Mouse (Mus musculus): ENCODE measurements around the gene Abhd12. TPM values are rescaled to one million over a fixed set of nuclear protein-coding genes. Genes with fewer than 3 reads are reported as not detected.

Abhd12 gene
- polyA plus RNA-seq, 1 experiment from 2014 or later: 65.8 TPM

DNA sequence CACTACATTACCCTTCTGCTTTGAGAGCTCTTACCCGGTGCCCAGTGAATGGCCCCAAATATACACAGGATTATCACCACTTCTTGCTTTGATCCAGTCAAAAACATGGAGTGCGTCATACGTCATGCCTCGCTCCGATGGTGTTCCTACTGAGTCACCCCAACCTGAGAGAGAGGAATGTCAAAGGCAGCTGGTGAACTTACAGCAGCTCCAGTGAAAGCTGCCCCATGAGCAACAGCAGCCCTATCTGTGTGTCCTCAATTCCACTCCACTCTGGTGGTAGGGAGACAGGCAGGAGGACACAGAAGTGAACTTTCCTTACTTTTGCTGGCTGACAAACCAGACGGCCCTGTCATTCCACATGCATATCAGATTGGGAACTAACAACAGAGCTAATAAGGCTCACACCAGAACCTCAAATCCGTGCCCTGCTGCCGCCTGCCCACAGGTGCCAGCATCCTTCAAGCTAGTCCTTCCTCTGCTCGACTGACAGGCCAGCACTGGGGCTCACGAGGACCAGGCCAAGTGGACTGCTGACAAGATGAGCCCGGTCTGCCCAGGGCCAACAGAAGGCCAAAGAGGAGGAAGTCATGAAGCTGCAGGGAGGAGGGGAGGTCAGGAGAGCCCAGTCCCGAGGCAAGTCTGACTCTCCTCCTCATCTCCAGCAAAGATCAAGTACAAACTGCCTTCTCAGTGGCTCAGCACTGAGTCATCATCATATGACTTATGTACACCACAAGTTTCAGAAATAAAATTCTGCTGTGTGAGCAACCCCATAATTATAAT, 64.7 kb downstream of the Abhd12 start:
- no peak for ATAC-seq
- WGBS: 88% methylated on average over 12 of the region's 12 CpGs
- peaks cover 41% of the 10 kb centered on the region for H3K36me3 ChIP-seq (ENCODE audit: poor library complexity, severe bottlenecking)
- no peaks in the 10 kb centered on the region for H3K9me3 ChIP-seq (replicated peaks)
- H3K4me1 ChIP-seq: 0 out of 2 replicates have a peak, but pooled peaks cover 3% of the 10 kb centered on the region
- H3K27ac ChIP-seq: no peak overlapping the region
- H3K9ac ChIP-seq: no peak overlapping the region
- H3K27me3 ChIP-seq: no peaks in the 10 kb centered on the region
- no peak overlapping the region for H3K4me2 ChIP-seq
- H3K4me3 ChIP-seq: no peak overlapping the region

DNA sequence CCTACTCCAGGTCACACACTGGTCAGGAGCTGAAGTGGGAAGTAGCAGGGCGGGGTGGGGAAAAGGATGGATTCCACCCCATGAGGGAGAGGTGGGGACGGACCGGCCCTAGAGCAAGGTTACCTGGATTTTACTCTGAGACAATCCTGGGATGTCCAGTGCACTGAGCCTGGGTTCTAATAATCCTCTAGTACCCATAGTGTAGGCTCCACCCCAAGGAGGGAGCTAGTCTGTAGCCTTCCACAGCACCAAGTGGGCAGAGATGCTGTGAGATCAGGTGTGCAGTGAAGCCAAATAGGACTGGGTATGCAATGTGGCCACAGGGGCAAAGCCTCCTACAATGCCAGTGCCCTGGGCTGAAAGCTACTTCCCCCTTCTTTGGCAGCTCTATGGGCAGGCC, 66.8 kb downstream of the Abhd12 start:
- no peak overlapping the region for H3K9ac ChIP-seq
- H3K36me3 ChIP-seq (ENCODE audit: poor library complexity, severe bottlenecking): peaks cover 59% of the 10 kb centered on the region
- no peaks in the 10 kb centered on the region for H3K9me3 ChIP-seq (replicated peaks)
- H3K4me3 ChIP-seq: no peak overlapping the region
- no peaks in the 10 kb centered on the region for H3K4me1 ChIP-seq
- H3K27ac ChIP-seq: no peak overlapping the region
- 90% methylated on average over 3 of the region's 3 CpGs for WGBS
- no peak for ATAC-seq
- no peaks in the 10 kb centered on the region for H3K27me3 ChIP-seq
- no peak overlapping the region for H3K4me2 ChIP-seq

- Histone ChIP-seq H3K9ac (no peak overlapping the region), H3K9me3 (replicated peaks) (no peaks in the 10 kb centered on the region), H3K4me3 (no peak overlapping the region), H3K4me2 (no peak overlapping the region), H3K27ac (no peak overlapping the region), H3K36me3 (ENCODE audit: poor library complexity, severe bottlenecking) (peaks cover 67% of the 10 kb centered on the region), H3K27me3 (no peaks in the 10 kb centered on the region), H3K4me1 (no peaks in the 10 kb centered on the region)
- 63% methylated on average over 15 of the region's 15 CpGs for WGBS
- no peak for ATAC-seq
Observed at GRCm38 (mm10) chr2:150836906-150837305, 67.6 kb downstream of the Abhd12 start.

- ATAC-seq: no peak
- H3K36me3 ChIP-seq (ENCODE audit: poor library complexity, severe bottlenecking): peaks cover 77% of the 10 kb centered on the region
- no peaks in the 10 kb centered on the region for H3K4me1 ChIP-seq
- no peak overlapping the region for H3K4me3 ChIP-seq
- no peaks in the 10 kb centered on the region for H3K27me3 ChIP-seq
- H3K4me2 ChIP-seq: no peak overlapping the region
- no peak overlapping the region for H3K27ac ChIP-seq
- WGBS: 94% methylated on average over 4 of the region's 4 CpGs
- no peaks in the 10 kb centered on the region for H3K9me3 ChIP-seq (replicated peaks)
- no peak overlapping the region for H3K9ac ChIP-seq
Observed at GRCm38 (mm10) chr2:150835975-150836374, 68.6 kb downstream of the Abhd12 start.

DNA sequence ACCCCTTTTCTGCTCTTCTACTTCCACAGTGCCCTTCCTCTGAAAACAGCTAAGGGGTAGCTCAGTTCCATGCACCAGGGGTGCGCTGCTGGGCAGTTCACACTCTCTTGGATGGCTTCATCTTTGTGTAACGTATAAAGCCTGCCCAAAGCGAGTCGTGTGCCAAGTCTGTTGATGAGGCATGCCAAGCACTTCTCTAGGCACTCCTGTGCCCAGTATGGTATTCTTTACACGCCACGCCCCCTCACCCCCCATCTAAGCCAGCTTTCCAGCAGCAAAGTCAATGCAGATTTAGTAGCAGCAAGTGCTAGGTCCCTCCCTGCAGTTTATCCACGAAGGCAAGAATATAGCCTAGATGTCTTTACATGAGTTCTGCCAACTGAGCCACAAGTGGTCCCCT, 69.9 kb downstream of the Abhd12 start:
- peaks cover 90% of the 10 kb centered on the region for H3K36me3 ChIP-seq (ENCODE audit: poor library complexity, severe bottlenecking)
- no peak overlapping the region for H3K9ac ChIP-seq

GRCm38 (mm10) chr2:150832029-150832428, 72.5 kb downstream of the Abhd12 start:
- no peak for ATAC-seq
- 95% methylated on average over 7 of the region's 7 CpGs for WGBS
- Histone ChIP-seq H3K9ac (no peak overlapping the region), H3K4me1 (no peaks in the 10 kb centered on the region), H3K27me3 (no peaks in the 10 kb centered on the region), H3K9me3 (replicated peaks) (no peaks in the 10 kb centered on the region), H3K4me3 (no peak overlapping the region), H3K4me2 (no peak overlapping the region), H3K36me3 (ENCODE audit: poor library complexity, severe bottlenecking) (peaks cover 93% of the 10 kb centered on the region), H3K27ac (no peak overlapping the region)

More for the DNA sequence above, 69.9 kb downstream of the Abhd12 start:
- no peaks in the 10 kb centered on the region for H3K4me1 ChIP-seq
- no peaks in the 10 kb centered on the region for H3K9me3 ChIP-seq (replicated peaks)
- no peak overlapping the region for H3K27ac ChIP-seq
- no peak overlapping the region for H3K4me2 ChIP-seq
- 94% methylated on average over 7 of the region's 7 CpGs for WGBS
- H3K4me3 ChIP-seq: no peak overlapping the region
- no peaks in the 10 kb centered on the region for H3K27me3 ChIP-seq
- no peak for ATAC-seq

- Histone ChIP-seq H3K9me3 (replicated peaks) (no peaks in the 10 kb centered on the region), H3K27ac (no peak overlapping the region), H3K4me2 (no peak overlapping the region), H3K9ac (no peak overlapping the region), H3K4me1 (no peaks in the 10 kb centered on the region), H3K4me3 (no peak overlapping the region), H3K27me3 (no peaks in the 10 kb centered on the region), H3K36me3 (ENCODE audit: poor library complexity, severe bottlenecking) (peaks cover 97% of the 10 kb centered on the region)
- ATAC-seq: no peak
- WGBS: 90% methylated on average over 3 of the region's 3 CpGs
Observed at GRCm38 (mm10) chr2:150830911-150831441, 73.6 kb downstream of the Abhd12 start.

GRCm38 (mm10) chr2:150830011-150830410, 74.5 kb downstream of the Abhd12 start:
- no peak for ATAC-seq
- Histone ChIP-seq H3K36me3 (ENCODE audit: poor library complexity, severe bottlenecking) (peaks cover 99% of the 10 kb centered on the region), H3K4me1 (no peaks in the 10 kb centered on the region), H3K4me2 (no peak overlapping the region), H3K27ac (no peak overlapping the region), H3K4me3 (no peak overlapping the region), H3K27me3 (no peaks in the 10 kb centered on the region), H3K9me3 (replicated peaks) (no peaks in the 10 kb centered on the region), H3K9ac (no peak overlapping the region)
- 81% methylated on average over 2 of the region's 2 CpGs for WGBS

DNA sequence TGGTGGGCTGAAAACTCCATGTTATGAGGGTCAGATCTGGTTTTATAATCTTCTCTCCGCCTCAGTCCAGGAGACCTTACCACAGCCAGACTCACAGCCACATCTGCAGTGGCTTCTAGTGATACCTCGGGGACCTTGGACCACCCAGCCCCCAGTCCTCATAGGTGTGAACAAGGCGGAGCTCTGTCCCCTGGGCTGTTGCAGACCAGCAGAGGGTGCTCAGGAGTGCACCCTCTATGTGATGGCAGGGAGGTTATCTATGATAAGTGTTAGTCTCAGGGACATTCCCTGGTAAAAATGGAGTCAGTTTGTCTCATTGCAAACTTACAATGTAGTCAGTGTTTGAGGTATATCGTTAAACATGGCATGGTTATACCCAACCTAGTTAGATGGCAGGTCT, 75.9 kb downstream of the Abhd12 start:
- WGBS: 93% methylated on average over 4 of the region's 4 CpGs

GRCm38 (mm10) chr2:150828164-150828563, 76.4 kb downstream of the Abhd12 start:
- no peak for ATAC-seq
- no peaks in the 10 kb centered on the region for H3K4me1 ChIP-seq
- H3K9ac ChIP-seq: no peak overlapping the region
- H3K36me3 ChIP-seq (ENCODE audit: poor library complexity, severe bottlenecking): peaks cover 99% of the 10 kb centered on the region
- no peak overlapping the region for H3K4me2 ChIP-seq
- H3K27me3 ChIP-seq: no peaks in the 10 kb centered on the region
- 90% methylated on average over 3 of the region's 3 CpGs for WGBS
- no peak overlapping the region for H3K27ac ChIP-seq
- no peaks in the 10 kb centered on the region for H3K9me3 ChIP-seq (replicated peaks)
- no peak overlapping the region for H3K4me3 ChIP-seq

More for the DNA sequence above, 75.9 kb downstream of the Abhd12 start:
- H3K4me1 ChIP-seq: no peaks in the 10 kb centered on the region
- no peak overlapping the region for H3K27ac ChIP-seq
- no peaks in the 10 kb centered on the region for H3K27me3 ChIP-seq
- no peak for ATAC-seq
- H3K9me3 ChIP-seq (replicated peaks): no peaks in the 10 kb centered on the region
- H3K4me3 ChIP-seq: no peak overlapping the region
- H3K4me2 ChIP-seq: no peak overlapping the region
- peaks cover 99% of the 10 kb centered on the region for H3K36me3 ChIP-seq (ENCODE audit: poor library complexity, severe bottlenecking)
- H3K9ac ChIP-seq: no peak overlapping the region

GRCm38 (mm10) chr2:150826426-150826825, 78.1 kb downstream of the Abhd12 start:
- no peak for ATAC-seq
- Histone ChIP-seq H3K9me3 (replicated peaks) (no peaks in the 10 kb centered on the region), H3K9ac (no peak overlapping the region), H3K36me3 (ENCODE audit: poor library complexity, severe bottlenecking) (peaks cover 98% of the 10 kb centered on the region), H3K4me3 (no peak overlapping the region), H3K4me2 (no peak overlapping the region), H3K27me3 (no peaks in the 10 kb centered on the region), H3K27ac (no peak overlapping the region; the same call in 1 of the 2 replicates), H3K4me1 (no peaks in the 10 kb centered on the region)
- WGBS: 91% methylated on average over 3 of the region's 3 CpGs

DNA sequence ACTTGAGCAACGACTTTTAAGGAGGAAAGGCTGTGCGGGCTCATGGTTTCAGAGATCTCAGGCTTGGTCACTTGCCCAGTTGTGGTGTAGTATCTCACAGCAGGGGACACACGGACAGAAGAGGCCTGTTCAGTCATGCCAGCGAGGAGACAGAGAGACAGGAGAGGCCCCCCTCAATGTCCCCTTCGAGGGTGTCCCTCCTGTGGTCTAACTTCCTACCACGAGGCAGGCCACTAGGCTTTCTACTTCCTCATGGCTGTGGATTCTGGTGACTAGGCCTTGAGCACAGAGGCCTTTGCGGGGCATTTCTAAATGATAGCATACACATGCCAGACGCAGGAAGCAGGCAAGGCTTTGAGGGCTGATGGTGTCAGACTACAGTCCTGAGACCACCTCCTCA, 81.6 kb downstream of the Abhd12 start:
- no peaks in the 10 kb centered on the region for H3K27me3 ChIP-seq
- H3K4me1 ChIP-seq: no peaks in the 10 kb centered on the region
- H3K9me3 ChIP-seq (replicated peaks): no peaks in the 10 kb centered on the region
- WGBS: 80% methylated on average over 8 of the region's 8 CpGs
- no peak overlapping the region for H3K4me2 ChIP-seq
- H3K9ac ChIP-seq: no peak overlapping the region
- H3K4me3 ChIP-seq: no peak overlapping the region
- ATAC-seq: no peak
- peaks cover 97% of the 10 kb centered on the region for H3K36me3 ChIP-seq (ENCODE audit: poor library complexity, severe bottlenecking)
- no peak overlapping the region for H3K27ac ChIP-seq

GRCm38 (mm10) chr2:150820720-150821119, 83.8 kb downstream of the Abhd12 start:
- H3K4me2 ChIP-seq: no peak overlapping the region
- WGBS: 93% methylated on average over 8 of the region's 8 CpGs
- peaks cover 97% of the 10 kb centered on the region for H3K36me3 ChIP-seq (ENCODE audit: poor library complexity, severe bottlenecking)

More at GRCm38 (mm10) chr2:150820720-150821119, 83.8 kb downstream of the Abhd12 start:
- no peaks in the 10 kb centered on the region for H3K9me3 ChIP-seq (replicated peaks)
- no peak overlapping the region for H3K27ac ChIP-seq
- no peaks in the 10 kb centered on the region for H3K27me3 ChIP-seq
- ATAC-seq: no peak
- H3K9ac ChIP-seq: no peak overlapping the region
- H3K4me1 ChIP-seq: no peaks in the 10 kb centered on the region
- no peak overlapping the region for H3K4me3 ChIP-seq

Measured in forebrain, embryonic 13.5 days (tissue).